Mouse (Mus musculus) CD4-positive, CD25-positive, alpha-beta regulatory T cell, adult 2 months (primary cell): ENCODE measurements around the gene Arg1.

Experiments used
- DNase-seq: peaks from one replicate; pipeline ENCODE4 v3.0.0-alpha.2; 2012; ENCODE audit warnings: low read depth, low spot score

Arg1 gene

GRCm38 (mm10) chr10:24912576-24912975, 14.7 kb downstream of the Arg1 start:
- no peak for DNase-seq

DNA sequence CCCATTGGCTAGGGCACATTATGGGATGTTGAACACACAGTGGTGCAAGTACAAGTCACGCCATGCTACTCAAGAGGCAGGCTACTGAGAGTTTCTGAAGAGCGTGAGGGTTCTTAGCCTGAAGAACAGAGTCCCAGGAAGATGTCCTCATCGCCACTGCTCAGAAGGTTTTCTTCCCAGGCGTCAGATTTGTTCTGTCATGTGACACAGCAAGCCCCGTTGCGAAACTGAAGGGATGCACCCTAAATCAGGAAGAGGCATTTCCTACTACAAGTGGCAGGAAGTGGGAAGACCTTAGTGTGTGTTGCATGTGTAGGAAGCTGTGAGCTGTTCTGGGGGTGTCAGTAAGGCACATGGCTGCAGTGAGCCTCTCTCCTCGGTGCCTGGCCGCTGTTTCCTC, 16.1 kb downstream of the Arg1 start:
- DNase-seq = no peak

DNA sequence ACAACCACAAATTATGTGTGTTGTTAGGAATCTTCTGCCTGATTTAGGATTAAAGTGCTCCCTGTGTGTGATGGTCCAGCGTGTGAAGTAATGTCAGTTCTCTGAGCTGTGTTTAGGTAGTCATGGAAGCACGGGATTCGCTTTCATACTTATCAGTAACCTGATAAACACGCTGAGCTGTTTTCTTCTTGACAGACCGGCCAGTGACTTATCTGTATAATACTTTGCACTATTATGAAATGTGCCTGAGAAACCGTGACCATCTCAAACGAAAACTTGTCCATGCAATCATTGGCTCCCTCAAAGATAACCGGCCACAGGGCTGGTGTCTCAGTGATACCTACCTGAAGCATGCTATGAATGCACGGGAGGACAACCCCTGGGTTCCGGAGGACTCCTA, 21.7 kb downstream of the Arg1 start:
- no peak for DNase-seq

- DNase-seq = peak; percentile 10
Observed at GRCm38 (mm10) chr10:24895927-24896326, 31.4 kb downstream of the Arg1 start.

- DNase-seq = no peak
Observed at GRCm38 (mm10) chr10:24888343-24888742, 38.9 kb downstream of the Arg1 start.

DNA sequence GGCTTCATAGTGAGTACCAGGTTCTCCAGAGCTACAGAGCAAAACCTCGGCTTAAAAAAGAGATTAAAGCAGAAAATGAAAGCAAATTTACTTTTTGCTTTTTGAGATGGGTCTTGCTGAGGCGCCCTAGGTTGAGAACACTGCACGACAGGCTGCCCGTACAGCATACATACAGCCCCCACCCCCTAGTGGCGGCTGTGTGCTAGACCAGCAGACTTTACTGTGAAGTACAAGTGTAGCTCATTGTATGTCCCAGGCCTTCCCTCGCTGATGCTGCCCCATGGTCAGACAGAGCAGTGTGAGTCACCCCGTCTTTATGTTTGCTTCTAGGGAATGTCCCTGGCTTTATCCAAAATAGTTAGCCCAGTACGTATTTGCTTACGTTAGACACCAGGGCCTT, 41.3 kb downstream of the Arg1 start:
- DNase-seq = peak; percentile 46

DNA sequence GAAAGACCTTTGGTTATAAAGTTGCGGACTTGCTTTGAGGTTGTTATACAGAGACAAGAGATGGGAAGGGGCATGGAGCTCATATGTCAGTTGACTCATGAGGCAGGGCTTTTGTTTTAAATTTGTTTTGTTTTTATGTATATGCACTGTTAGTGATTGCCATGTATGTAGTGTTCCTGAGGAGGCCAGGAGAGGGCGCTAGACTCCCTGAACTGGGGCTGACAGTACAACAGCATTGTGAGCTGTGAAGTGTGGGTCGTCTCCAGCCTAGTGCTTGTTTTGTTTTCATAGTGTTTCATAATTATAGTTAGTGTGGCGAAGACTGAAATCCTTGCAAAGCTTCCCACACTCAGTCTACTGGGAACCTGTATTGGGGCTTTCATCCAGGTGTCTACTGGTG, 53.7 kb downstream of the Arg1 start:
- peak; percentile 34 for DNase-seq

DNA sequence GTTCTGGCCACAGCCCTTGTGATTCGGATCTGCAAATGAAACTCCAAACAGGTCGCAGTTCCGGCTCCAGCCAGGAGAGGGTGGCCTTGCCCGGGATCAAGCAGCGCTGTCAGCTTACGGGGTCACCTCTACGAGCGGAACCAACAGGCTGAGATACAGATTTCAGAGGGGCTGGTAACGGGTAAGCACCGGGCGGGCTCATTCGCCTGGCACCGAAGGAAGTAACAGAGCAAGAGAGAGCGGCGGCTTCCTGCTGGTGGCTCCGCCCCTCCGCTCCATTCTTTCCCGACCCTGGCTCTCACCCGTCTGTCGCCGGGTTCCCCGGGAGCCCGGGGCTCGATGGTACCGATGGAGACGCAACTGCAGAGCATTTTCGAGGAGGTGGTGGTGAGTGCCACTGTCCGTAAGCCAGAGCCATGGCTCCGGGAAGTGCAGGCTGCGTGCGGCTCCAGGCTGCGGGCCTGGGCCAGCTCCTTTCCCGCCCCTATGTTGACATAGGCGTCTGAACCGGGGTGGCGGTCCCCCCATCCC, 57.5 kb downstream of the Arg1 start, which contains the start of gene Med23:
Gene Med23, plus strand, starts transcription at position 227 of the 531 bp plus-strand sequence.
- DNase-seq = peak; percentile 97
